Mouse (Mus musculus): ENCODE measurements around the gene Soga1.

DNA sequence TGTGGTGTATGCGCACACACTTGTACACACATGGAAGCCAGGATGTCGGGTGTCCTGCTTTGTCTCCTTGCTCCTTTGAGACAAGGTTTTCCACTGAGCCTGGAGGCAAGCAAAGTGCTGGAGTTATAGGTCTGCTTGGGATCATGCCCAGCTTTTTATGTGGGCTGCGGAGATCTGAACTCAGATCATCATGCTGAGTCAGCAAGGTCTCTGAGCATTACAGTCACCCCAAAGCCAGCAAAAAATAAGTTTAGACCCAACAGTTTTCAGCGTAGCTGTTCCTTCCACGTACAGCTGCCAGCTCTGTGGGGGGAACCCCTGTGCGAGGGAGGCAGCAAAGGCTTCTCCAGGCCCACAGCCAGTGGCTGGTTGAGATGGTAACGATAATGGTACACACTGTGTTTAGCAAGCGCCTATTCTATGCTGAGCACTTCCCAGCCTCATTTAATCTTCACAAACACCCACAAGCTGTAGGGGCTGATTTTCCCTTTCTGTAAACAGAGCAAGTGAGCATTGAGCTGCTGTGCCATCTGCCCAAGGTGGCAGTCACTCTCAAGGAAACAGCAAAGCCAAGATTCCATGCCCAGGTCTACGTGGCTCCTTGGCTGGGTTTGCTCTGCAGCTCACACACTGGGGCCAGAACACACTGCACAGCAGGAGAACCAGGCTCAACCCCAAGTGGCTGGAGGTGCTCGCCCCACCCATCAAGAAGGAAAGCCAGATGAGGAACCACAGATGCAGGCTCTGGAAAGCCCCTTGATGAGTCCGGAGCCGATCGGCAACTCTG, 30.5 kb downstream of the Soga1 start:
- TF ChIP-seq CTCF (IDR thresholded peaks at IDR 0.05; ENCODE audit: low read depth) (no peak), EP300 (IDR thresholded peaks at IDR 0.05; ENCODE audit: low read depth) (no peak)
